Mouse (Mus musculus) effector memory CD4-positive, alpha-beta T cell, adult 5 months (primary cell): ENCODE measurements around the gene Hsd3b4. TPM values are rescaled to one million over a fixed set of nuclear protein-coding genes. Genes with fewer than 3 reads are reported as not detected.

ENCODE experiments used
- polyA plus RNA-seq: library from polyadenylated mRNA; unstranded; fragments of 100-300 nt; shearing (Covaris generic); gene quantifications from one replicate; pipeline ENCODE4 v1.2.1, GENCODE M21; 2017

The Hsd3b4 gene
- polyA plus RNA-seq = not detected

GRCm38 (mm10) chr3:98510414-98510813 is at the start of gene Hsd3b4:
Gene Hsd3b4, minus strand, starts transcription at chr3:98510514.

GRCm38 (mm10) chr3:98457026-98457425 is 53.3 kb downstream of the Hsd3b4 start, which contains the start of gene Gm4450:
Gene Gm4450, minus strand, starts transcription at chr3:98457126.

Other genes starting within 250 kb of the Hsd3b4 start
- not detected for gene Hmgcs2, start 230.1 kb downstream of the Hsd3b4 start, polyA plus RNA-seq
- 64.3 TPM for gene Phgdh, start 170.5 kb downstream of the Hsd3b4 start, polyA plus RNA-seq
- gene Zfp697, start 128.1 kb downstream of the Hsd3b4 start, polyA plus RNA-seq = not detected
- not detected for gene Gm4450, start 53.4 kb downstream of the Hsd3b4 start, polyA plus RNA-seq
- gene Gm10681, start 78.3 kb upstream of the Hsd3b4 start, polyA plus RNA-seq = not detected
- not detected for gene Hsd3b5, start 119.7 kb upstream of the Hsd3b4 start, polyA plus RNA-seq
- not detected for gene Hsd3b2, start 214.0 kb upstream of the Hsd3b4 start, polyA plus RNA-seq